Mouse (Mus musculus): ENCODE results near the gene Mpnd.

GRCm38 (mm10) chr17:56008356-56009087 lies 3.0 kb downstream of the Mpnd start:
- TF ChIP-seq CTCF (IDR thresholded peaks at IDR 0.05; ENCODE audit: low read depth), result no peak
- TF ChIP-seq EP300 (IDR thresholded peaks at IDR 0.05; ENCODE audit: low read depth), result no peak
